Mouse (Mus musculus): ENCODE measurements around the gene Lhx6. TPM values are rescaled to one million over a fixed set of nuclear protein-coding genes. Genes with fewer than 3 reads are reported as not detected.

Lhx6 gene
- polyA plus RNA-seq, 1 experiment from 2014 or later: 2.0 TPM

- Histone ChIP-seq H3K4me3 (ENCODE audit: low read depth, low read length) (0 out of 2 replicates have a peak overlapping the region, but pooled peaks have one; percentile 2), H3K4me2 (replicated peaks; ENCODE audit: low read depth, low read length) (no peak overlapping the region), H3K27me3 (replicated peaks; ENCODE audit: insufficient read depth, low read length) (peaks cover 69% of the 10 kb centered on the region), H3K27ac (ENCODE audit: low read length) (no peak overlapping the region), H3K9me3 (ENCODE audit: low read length) (no peaks in the 10 kb centered on the region), H3K9ac (replicated peaks; ENCODE audit: low read depth) (no peak overlapping the region), H3K36me3 (ENCODE audit: insufficient read depth, low read length) (no peaks in the 10 kb centered on the region), H3K4me1 (ENCODE audit: insufficient read depth, low read depth, low read length) (no peaks in the 10 kb centered on the region)
- TF ChIP-seq EP300 (IDR thresholded peaks at IDR 0.05): no peak
- no peak for TF ChIP-seq CTCF (IDR thresholded peaks at IDR 0.05)
- 18% methylated on average over 18 of the region's 18 CpGs for WGBS
- no peak for ATAC-seq
- DNase-seq (ENCODE audit: low spot score): no peak
These were observed 7.9 kb downstream of the Lhx6 start for GRCm38 (mm10) chr2:36097129-36097815.

- H3K4me2 ChIP-seq (replicated peaks; ENCODE audit: low read depth, low read length): no peak overlapping the region
- no peaks in the 10 kb centered on the region for H3K36me3 ChIP-seq (ENCODE audit: insufficient read depth, low read length)
- H3K9me3 ChIP-seq (ENCODE audit: low read length): no peaks in the 10 kb centered on the region
- H3K4me1 ChIP-seq (ENCODE audit: insufficient read depth, low read depth, low read length): peaks cover 7% of the 10 kb centered on the region
- 19% methylated on average over 31 of the region's 31 CpGs for WGBS
- peaks cover 78% of the 10 kb centered on the region for H3K27me3 ChIP-seq (replicated peaks; ENCODE audit: insufficient read depth, low read length)
- no peak overlapping the region for H3K4me3 ChIP-seq (ENCODE audit: low read depth, low read length)
- no peak for DNase-seq (ENCODE audit: low spot score)
- TF ChIP-seq CTCF (IDR thresholded peaks at IDR 0.05): no peak
- TF ChIP-seq EP300 (IDR thresholded peaks at IDR 0.05): no peak
- H3K27ac ChIP-seq (ENCODE audit: low read length): no peak overlapping the region
- H3K9ac ChIP-seq (replicated peaks; ENCODE audit: low read depth): no peak overlapping the region
- no peak for ATAC-seq
These were observed 11.2 kb downstream of the Lhx6 start for GRCm38 (mm10) chr2:36093914-36094475.

- H3K4me2 ChIP-seq (replicated peaks; ENCODE audit: low read depth, low read length): no peak overlapping the region
- no peak overlapping the region for H3K4me3 ChIP-seq (ENCODE audit: low read depth, low read length)
- 46% methylated on average over 7 of the region's 7 CpGs for WGBS
- ATAC-seq (no peak), DNase-seq (ENCODE audit: low spot score) (no peak)
- H3K9me3 ChIP-seq (ENCODE audit: low read length): no peaks in the 10 kb centered on the region
- no peak overlapping the region for H3K27ac ChIP-seq (ENCODE audit: low read length)
- no peaks in the 10 kb centered on the region for H3K36me3 ChIP-seq (ENCODE audit: insufficient read depth, low read length)
- H3K4me1 ChIP-seq (ENCODE audit: insufficient read depth, low read depth, low read length): peaks cover 7% of the 10 kb centered on the region
- H3K9ac ChIP-seq (replicated peaks; ENCODE audit: low read depth): no peak overlapping the region
- TF ChIP-seq EP300 (IDR thresholded peaks at IDR 0.05): no peak
- TF ChIP-seq CTCF (IDR thresholded peaks at IDR 0.05): no peak
- H3K27me3 ChIP-seq (replicated peaks; ENCODE audit: insufficient read depth, low read length): peaks cover 72% of the 10 kb centered on the region
These were observed 11.9 kb downstream of the Lhx6 start for GRCm38 (mm10) chr2:36093301-36093700.

GRCm38 (mm10) chr2:36092748-36093147 lies 12.5 kb downstream of the Lhx6 start:
- DNase-seq (ENCODE audit: low spot score) (no peak), ATAC-seq (no peak)
- Histone ChIP-seq H3K4me2 (replicated peaks; ENCODE audit: low read depth, low read length) (no peak overlapping the region), H3K9me3 (ENCODE audit: low read length) (no peaks in the 10 kb centered on the region), H3K36me3 (ENCODE audit: insufficient read depth, low read length) (no peaks in the 10 kb centered on the region), H3K27ac (ENCODE audit: low read length) (no peak overlapping the region), H3K9ac (replicated peaks; ENCODE audit: low read depth) (no peak overlapping the region), H3K4me1 (ENCODE audit: insufficient read depth, low read depth, low read length) (peaks cover 7% of the 10 kb centered on the region), H3K4me3 (ENCODE audit: low read depth, low read length) (no peak overlapping the region), H3K27me3 (replicated peaks; ENCODE audit: insufficient read depth, low read length) (peaks cover 66% of the 10 kb centered on the region)
- TF ChIP-seq EP300 (IDR thresholded peaks at IDR 0.05): no peak
- no peak for TF ChIP-seq CTCF (IDR thresholded peaks at IDR 0.05)
- WGBS: 30% methylated on average over 4 of the region's 4 CpGs

GRCm38 (mm10) chr2:36090853-36091741 lies 14.1 kb downstream of the Lhx6 start:
- no peak overlapping the region for H3K9ac ChIP-seq (replicated peaks; ENCODE audit: low read depth)

GRCm38 (mm10) chr2:36089190-36089589 lies 16.0 kb downstream of the Lhx6 start:
- DNase-seq (ENCODE audit: low spot score) (no peak), ATAC-seq (no peak)
- H3K9me3 ChIP-seq (ENCODE audit: low read length): no peaks in the 10 kb centered on the region
- no peak overlapping the region for H3K4me3 ChIP-seq (ENCODE audit: low read depth, low read length)
- WGBS: 56% methylated on average over 3 of the region's 3 CpGs
- peaks cover 38% of the 10 kb centered on the region for H3K27me3 ChIP-seq (replicated peaks; ENCODE audit: insufficient read depth, low read length)
- no peak for TF ChIP-seq CTCF (IDR thresholded peaks at IDR 0.05)
- TF ChIP-seq EP300 (IDR thresholded peaks at IDR 0.05): no peak
- H3K36me3 ChIP-seq (ENCODE audit: insufficient read depth, low read length): no peaks in the 10 kb centered on the region
- peaks cover 7% of the 10 kb centered on the region for H3K4me1 ChIP-seq (ENCODE audit: insufficient read depth, low read depth, low read length)
- no peak overlapping the region for H3K27ac ChIP-seq (ENCODE audit: low read length)
- no peak overlapping the region for H3K9ac ChIP-seq (replicated peaks; ENCODE audit: low read depth)
- H3K4me2 ChIP-seq (replicated peaks; ENCODE audit: low read depth, low read length): no peak overlapping the region

More at GRCm38 (mm10) chr2:36090853-36091741, 14.1 kb downstream of the Lhx6 start:
- Histone ChIP-seq H3K27me3 (replicated peaks; ENCODE audit: insufficient read depth, low read length) (peaks cover 54% of the 10 kb centered on the region), H3K9me3 (ENCODE audit: low read length) (no peaks in the 10 kb centered on the region), H3K27ac (ENCODE audit: low read length) (no peak overlapping the region), H3K4me2 (replicated peaks; ENCODE audit: low read depth, low read length) (peak overlapping the region; percentile 60), H3K4me1 (ENCODE audit: insufficient read depth, low read depth, low read length) (peaks cover 7% of the 10 kb centered on the region), H3K4me3 (ENCODE audit: low read depth, low read length) (peak overlapping the region; percentile 29), H3K36me3 (ENCODE audit: insufficient read depth, low read length) (no peaks in the 10 kb centered on the region)
- ATAC-seq (peak; percentile 75), DNase-seq (ENCODE audit: low spot score) (peak; percentile 42)
- 18% methylated on average over 64 of the region's 70 CpGs for WGBS
- no peak for TF ChIP-seq EP300 (IDR thresholded peaks at IDR 0.05)
- no peak for TF ChIP-seq CTCF (IDR thresholded peaks at IDR 0.05)

Measured in lung, postnatal 0 days (tissue).